18 mouse cellular contexts compared by ENCODE assay signal in genomic region chr5:121946657-121947245, GRCm38 (mm10).
DNase-seq lines count a peak whose midpoint lies in the region; ATAC-seq lines count a peak whose summit lies in the region.
"Had no signal": no experiment of that assay in that cellular context is flagged by ENCODE, and none has a peak within 500 bp of the region (broad histone marks: within the 10 kb centered on the region; RNA-seq: fewer than 3 reads in every experiment).

No protein-coding gene starts in this region.

- no peak for DNase-seq in midbrain, embryonic 10.5 days (ENCODE audit: low spot score)
- no peak for DNase-seq in layer of hippocampus, postnatal 10 days (ENCODE audit: low spot score in 2 of 2)
- DNase-seq: cerebellum, adult 11-12 months; gastrocnemius, postnatal 10 days; lung, postnatal 10 days; retina, postnatal 1 day; thymus, adult 18-20 months had no signal

- H3K27me3 ChIP-seq in forebrain, embryonic 15.5 days, result no peaks in the 10 kb centered on the region
- H3K27me3 ChIP-seq in forebrain, embryonic 12.5 days, result peaks cover 14% of the 10 kb centered on the region
- no peaks in the 10 kb centered on the region for H3K27me3 ChIP-seq in midbrain, embryonic 15.5 days (replicated peaks)
- H3K27me3 ChIP-seq in midbrain, embryonic 10.5 days (ENCODE audit: low read depth, poor library complexity, severe bottlenecking), result peaks cover 25% of the 10 kb centered on the region
- peaks cover 14% of the 10 kb centered on the region; the same call in 1 of the 2 replicates for H3K27me3 ChIP-seq in hindbrain, embryonic 13.5 days
- H3K27me3 ChIP-seq in neural tube, embryonic 15.5 days (replicated peaks), result 0 out of 2 replicates have a peak, but pooled peaks cover 3% of the 10 kb centered on the region
- H3K27me3 ChIP-seq: heart, embryonic 12.5 days had no signal

- H3K4me1 ChIP-seq in forebrain, embryonic 15.5 days, result peaks cover 35% of the 10 kb centered on the region
- peaks cover 40% of the 10 kb centered on the region for H3K4me1 ChIP-seq in forebrain, embryonic 12.5 days
- H3K4me1 ChIP-seq in midbrain, embryonic 15.5 days, result peaks cover 34% of the 10 kb centered on the region
- peaks cover 37% of the 10 kb centered on the region for H3K4me1 ChIP-seq in midbrain, embryonic 10.5 days
- H3K4me1 ChIP-seq in hindbrain, embryonic 13.5 days (replicated peaks), result peaks cover 69% of the 10 kb centered on the region
- H3K4me1 ChIP-seq in neural tube, embryonic 15.5 days, result peaks cover 41% of the 10 kb centered on the region

- H3K36me3 ChIP-seq in forebrain, embryonic 15.5 days, result no peaks in the 10 kb centered on the region
- H3K36me3 ChIP-seq in forebrain, embryonic 12.5 days (replicated peaks), result no peaks in the 10 kb centered on the region
- no peaks in the 10 kb centered on the region for H3K36me3 ChIP-seq in midbrain, embryonic 15.5 days (replicated peaks)
- no peaks in the 10 kb centered on the region for H3K36me3 ChIP-seq in midbrain, embryonic 10.5 days
- H3K36me3 ChIP-seq in hindbrain, embryonic 13.5 days, result no peaks in the 10 kb centered on the region
- no peaks in the 10 kb centered on the region for H3K36me3 ChIP-seq in neural tube, embryonic 15.5 days
- H3K36me3 ChIP-seq: G1E; heart, embryonic 12.5 days; kidney, embryonic 15.5 days; limb, embryonic 13.5 days; liver, embryonic 15.5 days had no signal

- no peak for ATAC-seq in forebrain, embryonic 15.5 days (replicated peaks)
- no peak for ATAC-seq in forebrain, embryonic 12.5 days (ENCODE audit: low FRiP score)
- no peak for ATAC-seq in midbrain, embryonic 15.5 days (replicated peaks)
- no peak for ATAC-seq in hindbrain, embryonic 13.5 days (ENCODE audit: low FRiP score)
- ATAC-seq in neural tube, embryonic 15.5 days (ENCODE audit: low FRiP score), result no peak

- H3K27ac ChIP-seq in forebrain, embryonic 15.5 days (replicated peaks), result 0 out of 2 replicates have a peak overlapping the region, but pooled peaks have one; percentile 90
- H3K27ac ChIP-seq in forebrain, embryonic 12.5 days, result no peak overlapping the region
- peak overlapping the region; percentile 77; the same call in 1 of the 2 replicates for H3K27ac ChIP-seq in midbrain, embryonic 15.5 days
- no peak overlapping the region for H3K27ac ChIP-seq in midbrain, embryonic 10.5 days (replicated peaks)
- peak overlapping the region; percentile 95 for H3K27ac ChIP-seq in hindbrain, embryonic 13.5 days
- peak overlapping the region; percentile 85; the same call in 1 of the 2 replicates for H3K27ac ChIP-seq in neural tube, embryonic 15.5 days (replicated peaks)
- H3K27ac ChIP-seq: kidney, embryonic 15.5 days; left cerebral cortex, adult 2 months; limb, embryonic 13.5 days; liver, embryonic 15.5 days had no signal

- H3K9ac ChIP-seq in forebrain, embryonic 15.5 days (replicated peaks), result no peak overlapping the region
- H3K9ac ChIP-seq in forebrain, embryonic 12.5 days, result no peak overlapping the region
- H3K9ac ChIP-seq in midbrain, embryonic 15.5 days, result no peak overlapping the region
- H3K9ac ChIP-seq in hindbrain, embryonic 13.5 days, result no peak overlapping the region
- H3K9ac ChIP-seq in neural tube, embryonic 15.5 days (replicated peaks), result no peak overlapping the region
- H3K9ac ChIP-seq: heart, embryonic 12.5 days; kidney, embryonic 15.5 days; limb, embryonic 13.5 days; liver, embryonic 15.5 days had no signal

- no peaks in the 10 kb centered on the region for H3K9me3 ChIP-seq in forebrain, embryonic 15.5 days
- H3K9me3 ChIP-seq in forebrain, embryonic 12.5 days, result no peaks in the 10 kb centered on the region
- H3K9me3 ChIP-seq in midbrain, embryonic 15.5 days, result no peaks in the 10 kb centered on the region
- H3K9me3 ChIP-seq in midbrain, embryonic 10.5 days (replicated peaks), result no peaks in the 10 kb centered on the region
- no peaks in the 10 kb centered on the region for H3K9me3 ChIP-seq in hindbrain, embryonic 13.5 days
- no peaks in the 10 kb centered on the region for H3K9me3 ChIP-seq in neural tube, embryonic 15.5 days (replicated peaks)
- H3K9me3 ChIP-seq: G1E; heart, embryonic 12.5 days; kidney, embryonic 15.5 days; limb, embryonic 13.5 days; liver, embryonic 15.5 days had no signal

- no peak overlapping the region for H3K4me2 ChIP-seq in forebrain, embryonic 15.5 days (replicated peaks)
- H3K4me2 ChIP-seq in forebrain, embryonic 12.5 days, result no peak overlapping the region
- H3K4me2 ChIP-seq in midbrain, embryonic 15.5 days, result no peak overlapping the region
- no peak overlapping the region for H3K4me2 ChIP-seq in hindbrain, embryonic 13.5 days
- H3K4me2 ChIP-seq in neural tube, embryonic 15.5 days, result no peak overlapping the region
- H3K4me2 ChIP-seq: heart, embryonic 12.5 days; kidney, embryonic 15.5 days; limb, embryonic 13.5 days; liver, embryonic 15.5 days had no signal

- WGBS in forebrain, embryonic 15.5 days, result 81% methylated on average over 7 of the region's 7 CpGs
- WGBS in forebrain, embryonic 12.5 days, result 89% methylated on average over 7 of the region's 7 CpGs
- 84% methylated on average over 7 of the region's 7 CpGs for WGBS in midbrain, embryonic 15.5 days
- 90% methylated on average over 7 of the region's 7 CpGs for WGBS in midbrain, embryonic 10.5 days
- 61% methylated on average over 7 of the region's 7 CpGs for WGBS in hindbrain, embryonic 13.5 days
- WGBS in neural tube, embryonic 15.5 days, result 65% methylated on average over 7 of the region's 7 CpGs

- no peak overlapping the region for H3K4me3 ChIP-seq in forebrain, embryonic 15.5 days
- H3K4me3 ChIP-seq in forebrain, embryonic 12.5 days (replicated peaks), result no peak overlapping the region
- no peak overlapping the region for H3K4me3 ChIP-seq in midbrain, embryonic 15.5 days
- no peak overlapping the region for H3K4me3 ChIP-seq in midbrain, embryonic 10.5 days
- no peak overlapping the region for H3K4me3 ChIP-seq in hindbrain, embryonic 13.5 days
- H3K4me3 ChIP-seq in neural tube, embryonic 15.5 days (replicated peaks), result no peak overlapping the region
- H3K4me3 ChIP-seq: heart, embryonic 12.5 days; kidney, embryonic 15.5 days; left cerebral cortex, adult 2 months; limb, embryonic 13.5 days; liver, embryonic 15.5 days had no signal

Comparison
In these comparisons a context has a peak if more than half of its experiments do, and no peak if none do; other contexts are left out.
1. H3K27ac ChIP-seq: peak in forebrain, embryonic 15.5 days (single experiment), midbrain, embryonic 15.5 days (single experiment), hindbrain, embryonic 13.5 days (single experiment) and neural tube, embryonic 15.5 days (single experiment); none in forebrain, embryonic 12.5 days (single experiment) and midbrain, embryonic 10.5 days (single experiment).